Mouse (Mus musculus): ENCODE data around the gene Mrps2.
"Not testable (repeated sequence)": the region's sequence is repeated elsewhere in the genome, so short reads cannot be mapped to it uniquely, and the experiment has no call there.

Gene Mrps2

DNA sequence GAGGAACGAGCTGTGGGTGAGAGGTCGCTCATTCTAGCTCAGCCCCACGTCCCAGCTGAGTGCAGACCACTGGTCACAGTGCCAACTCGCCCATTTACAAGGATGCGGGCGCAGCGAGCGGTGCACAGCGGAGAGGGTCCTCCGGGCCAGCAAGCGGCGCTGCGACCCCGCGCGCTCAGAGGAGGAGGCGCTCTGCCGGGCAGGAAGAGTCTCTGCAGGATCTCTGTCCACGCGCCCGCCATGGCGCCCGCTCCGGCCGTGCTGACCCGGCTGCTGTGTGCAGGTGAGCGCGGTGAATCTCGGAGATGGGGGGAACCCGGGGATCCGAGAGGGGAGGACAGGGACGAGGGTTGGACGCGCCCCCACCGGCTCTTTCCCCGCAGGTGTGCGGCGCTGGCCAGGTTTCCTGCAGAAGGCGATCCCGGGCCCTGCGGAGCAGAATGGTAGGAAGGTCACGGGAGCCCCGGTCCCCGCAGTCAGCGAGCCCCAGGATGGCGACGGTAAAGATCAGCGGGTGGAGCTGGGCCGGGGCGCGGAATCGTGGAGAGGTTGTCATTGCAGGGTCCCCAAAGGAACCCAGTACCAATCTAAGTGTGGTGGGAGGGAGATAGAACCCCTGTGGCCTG is at the start of gene Mrps2:
Gene Mrps2, plus strand, starts transcription at position 207 of the 626 bp plus-strand sequence.
- peak; percentile 90 for DNase-seq

DNA sequence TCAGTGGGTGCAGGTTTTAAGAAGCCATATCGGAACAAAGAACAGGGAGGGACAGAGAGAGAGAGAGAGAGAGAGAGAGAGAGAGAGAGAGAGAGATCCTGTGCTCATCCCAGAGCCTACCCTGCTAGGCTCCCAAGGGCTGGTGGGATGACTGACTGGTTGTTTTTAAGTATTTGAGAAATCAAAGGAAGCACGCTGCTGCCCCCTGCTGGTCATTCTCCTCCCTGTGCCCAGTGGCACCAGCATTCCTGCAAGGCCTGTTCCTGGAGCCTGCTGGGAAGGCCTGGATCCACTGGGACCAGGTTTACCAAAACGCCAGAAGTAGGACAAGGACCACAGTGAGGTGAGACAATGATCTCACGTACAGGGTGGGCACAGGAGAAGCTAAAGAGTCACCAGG is 48.0 kb upstream of the Mrps2 start:
- peak; percentile 92 for DNase-seq

DNA sequence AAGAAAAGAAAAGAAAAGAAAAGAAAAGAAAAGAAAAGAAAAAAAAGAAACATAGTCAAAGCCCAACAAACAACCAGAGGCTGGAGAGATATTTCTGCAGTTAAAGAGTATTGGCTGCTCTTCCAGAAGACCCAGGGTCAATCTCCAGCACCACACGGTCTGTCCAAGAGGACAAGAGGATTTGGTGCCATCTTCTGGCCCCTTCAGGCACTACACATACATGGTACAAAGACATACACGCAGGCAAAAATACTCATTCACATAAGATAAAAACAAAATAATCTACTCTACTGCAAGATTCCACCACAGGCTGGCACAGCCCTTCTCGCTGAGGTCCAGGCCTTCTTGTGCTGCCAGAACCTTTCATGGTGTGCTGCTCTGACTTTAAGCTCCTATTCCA is 44.7 kb upstream of the Mrps2 start:
- no peak for DNase-seq

DNA sequence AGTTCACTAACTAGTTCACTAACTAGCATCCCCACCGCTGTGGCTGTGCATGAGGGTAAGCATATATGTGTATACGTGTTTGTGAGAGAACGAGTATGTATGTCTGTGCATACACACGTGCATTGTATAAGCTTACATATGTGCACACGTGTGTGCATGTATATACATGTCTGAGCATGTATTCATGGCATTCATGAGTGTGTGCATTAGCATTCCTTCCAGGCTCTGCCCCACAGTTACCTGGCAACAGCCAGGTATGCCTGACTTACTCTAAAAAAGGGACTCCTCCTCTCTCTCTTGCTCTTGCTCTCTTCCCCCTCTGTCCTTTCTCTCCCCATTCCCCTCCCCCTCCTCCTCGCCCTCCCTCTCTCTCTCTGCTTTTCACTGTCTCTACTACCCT is 40.6 kb upstream of the Mrps2 start:
- no peak for DNase-seq

DNA sequence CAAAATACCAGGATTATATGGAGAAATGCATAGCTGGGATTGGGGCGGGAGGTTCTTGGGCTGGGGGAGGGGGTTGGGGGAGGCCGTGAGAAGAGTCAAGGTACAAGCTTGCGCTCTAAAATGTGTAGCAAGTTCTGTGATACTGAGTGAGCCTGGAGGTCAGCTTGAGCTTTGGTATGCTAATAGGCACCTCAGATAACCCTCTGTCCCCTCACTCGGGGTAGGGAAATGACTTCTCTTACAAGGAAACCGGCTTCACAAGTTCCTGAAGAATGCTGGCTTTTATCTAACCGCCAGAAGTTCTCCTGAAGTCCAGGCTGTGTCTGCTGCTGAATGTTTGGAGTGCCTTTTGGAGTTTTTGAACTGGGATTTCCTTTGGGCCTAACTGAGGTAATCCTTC is 37.0 kb upstream of the Mrps2 start:
- no peak for DNase-seq

DNA sequence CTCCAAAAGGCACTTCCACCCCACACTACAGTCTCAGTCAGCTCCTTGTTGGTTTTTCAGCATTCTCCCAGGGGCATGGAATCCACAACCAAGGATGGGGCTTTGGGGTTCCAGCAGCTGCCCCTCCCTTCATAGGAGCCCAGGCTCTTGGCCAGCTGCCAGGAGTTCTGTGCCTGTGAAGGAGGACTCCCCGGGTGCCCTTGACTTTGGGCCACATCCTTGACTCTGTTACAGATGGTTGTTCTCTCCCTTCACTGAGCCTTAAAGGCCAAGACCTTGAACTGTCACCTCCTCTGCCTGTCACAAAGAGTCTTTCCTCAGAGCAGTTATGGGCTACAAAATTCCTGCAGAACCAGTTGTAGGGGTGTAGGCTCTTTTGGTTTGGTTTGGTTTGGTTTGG is 35.1 kb upstream of the Mrps2 start:
- DNase-seq = no peak

DNA sequence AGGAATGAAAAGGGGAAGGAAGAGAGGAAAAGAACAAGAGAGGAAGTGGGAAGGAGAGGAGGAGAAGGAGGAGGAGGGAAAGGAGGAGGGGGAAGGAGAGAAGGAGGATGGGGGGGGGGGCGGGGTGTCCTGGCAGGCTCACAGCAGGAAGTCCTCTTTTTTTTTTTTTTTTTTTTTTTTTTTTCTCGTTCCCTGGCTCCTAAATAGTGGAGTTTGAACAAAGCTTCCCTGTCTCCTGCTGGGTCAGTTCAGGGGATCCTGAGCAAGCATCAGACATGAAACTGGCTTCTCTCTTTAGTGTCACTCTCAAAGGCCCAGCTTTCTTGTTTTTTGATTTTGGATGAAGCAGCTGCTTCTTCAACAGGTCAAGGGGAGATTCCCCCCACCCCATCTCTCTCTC is 34.4 kb upstream of the Mrps2 start:
- DNase-seq = no peak

DNA sequence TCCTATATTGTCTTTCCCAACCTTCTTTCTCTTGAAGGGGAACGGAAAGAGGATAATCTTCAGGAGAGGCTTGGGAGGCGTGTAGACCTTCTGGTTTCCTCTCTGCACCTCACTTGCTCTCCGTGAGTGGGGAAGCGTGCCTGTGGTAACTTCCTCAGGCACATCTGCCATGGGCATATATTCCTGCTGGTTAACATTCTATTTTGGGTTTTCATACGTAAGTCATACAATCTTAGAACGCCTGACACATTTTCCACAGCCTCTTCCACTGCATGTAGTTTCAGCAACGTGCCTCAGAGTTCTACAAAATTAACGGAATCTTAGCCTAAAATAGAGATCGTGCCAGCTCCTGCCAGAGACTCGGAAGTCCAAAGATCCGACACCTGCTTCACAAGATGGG is 32.5 kb upstream of the Mrps2 start:
- DNase-seq = no peak

DNA sequence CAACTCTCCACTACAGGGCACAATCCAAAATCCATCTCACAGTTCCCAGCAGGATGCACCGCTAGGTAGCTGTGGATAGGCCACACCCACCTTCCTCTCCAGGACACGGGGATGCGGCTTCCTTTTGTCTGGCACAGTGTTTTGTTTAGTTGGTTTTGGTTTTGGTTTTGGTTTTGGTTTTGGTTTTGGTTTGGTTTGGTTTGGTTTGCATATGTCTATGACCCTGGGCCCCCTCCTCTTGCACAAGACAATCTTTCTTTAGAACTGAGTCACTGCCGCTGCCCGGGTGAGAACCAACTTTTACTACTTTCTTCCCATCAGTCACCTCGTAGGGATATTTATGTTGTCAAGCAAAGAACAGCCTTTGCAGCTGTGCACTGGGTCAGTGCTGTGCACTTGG is 27.0 kb upstream of the Mrps2 start:
- no peak for DNase-seq

DNA sequence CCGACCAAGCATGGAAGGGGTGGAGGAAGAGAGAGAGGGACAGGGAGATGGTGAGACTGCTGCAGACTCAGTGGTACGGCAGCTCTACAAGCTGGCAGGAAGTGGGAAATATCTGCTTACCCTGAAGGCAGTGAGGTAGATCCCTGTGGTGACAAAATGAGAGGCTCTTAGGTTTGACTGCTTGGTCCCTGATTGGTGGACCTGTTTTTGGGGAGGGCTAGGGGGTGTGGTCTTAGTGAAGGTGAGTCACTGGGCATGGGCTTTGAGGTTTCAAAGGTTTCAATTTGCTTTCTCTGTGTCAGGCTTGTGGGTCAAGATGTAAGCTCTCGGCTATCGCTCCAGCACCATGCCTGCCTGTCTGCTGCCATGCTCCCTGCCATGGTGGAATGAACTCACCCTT is 22.8 kb upstream of the Mrps2 start:
- no peak for DNase-seq

DNA sequence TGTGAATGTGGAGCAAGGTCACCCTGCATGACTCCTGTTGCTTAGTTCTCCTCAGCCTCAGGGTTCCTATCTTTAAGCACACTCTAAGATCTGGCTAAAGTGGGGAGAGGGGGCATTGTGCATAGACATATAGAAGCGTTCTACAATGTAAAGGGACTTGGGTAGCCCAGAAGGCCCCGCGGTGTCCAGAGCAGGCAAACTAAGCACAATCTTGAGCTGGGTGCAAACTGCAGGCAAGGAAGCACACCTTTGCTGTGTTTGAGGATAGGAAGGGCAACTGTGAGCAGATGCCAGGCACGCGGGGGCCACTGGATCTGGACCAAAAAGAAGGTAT is 21.7 kb upstream of the Mrps2 start:
- no peak for DNase-seq

DNA sequence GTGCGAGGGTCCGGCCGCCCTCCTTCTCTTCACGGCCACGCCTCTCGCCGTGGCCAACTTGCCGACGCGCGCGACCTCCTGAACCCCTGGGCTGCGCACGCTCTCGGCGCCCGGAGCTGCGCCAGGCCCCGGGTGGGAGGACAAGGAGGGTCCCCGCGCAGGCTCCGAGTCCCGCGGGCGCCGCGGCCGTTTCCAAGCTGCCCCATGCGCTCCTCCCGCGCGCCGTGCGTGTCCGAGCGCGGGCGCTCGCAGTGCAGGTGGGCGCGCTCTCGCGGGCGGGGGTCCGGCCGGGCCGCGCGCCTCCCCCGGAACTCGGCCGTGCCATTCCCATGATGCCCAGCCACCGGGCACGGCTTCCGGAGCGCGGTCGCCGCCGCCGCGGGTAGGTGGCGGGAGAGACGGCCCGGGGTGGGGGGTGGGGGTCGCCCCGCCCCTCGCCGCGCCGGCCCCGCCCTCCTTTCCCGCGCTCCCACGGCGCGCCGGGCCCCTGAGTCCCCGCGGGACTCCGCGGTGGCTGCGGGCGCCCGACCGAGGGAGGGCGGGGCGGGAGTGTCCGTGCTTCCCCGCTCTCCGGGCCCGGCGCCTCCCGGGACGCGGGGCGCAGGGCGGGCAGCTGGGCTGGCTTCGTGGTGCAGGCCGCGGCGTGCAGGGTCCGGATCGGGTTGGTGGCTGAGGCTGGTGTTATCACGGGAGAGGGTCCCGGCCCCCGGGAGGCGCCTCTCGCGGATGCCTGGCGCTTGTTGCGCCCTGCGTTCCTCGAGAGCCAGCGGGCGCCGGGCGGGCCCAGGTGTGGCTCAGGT is 21.2 kb upstream of the Mrps2 start, which contains the start of gene Ppp1r26:
Gene Ppp1r26, plus strand, starts transcription at position 286 of the 800 bp plus-strand sequence.
- DNase-seq = peak; percentile 61

DNA sequence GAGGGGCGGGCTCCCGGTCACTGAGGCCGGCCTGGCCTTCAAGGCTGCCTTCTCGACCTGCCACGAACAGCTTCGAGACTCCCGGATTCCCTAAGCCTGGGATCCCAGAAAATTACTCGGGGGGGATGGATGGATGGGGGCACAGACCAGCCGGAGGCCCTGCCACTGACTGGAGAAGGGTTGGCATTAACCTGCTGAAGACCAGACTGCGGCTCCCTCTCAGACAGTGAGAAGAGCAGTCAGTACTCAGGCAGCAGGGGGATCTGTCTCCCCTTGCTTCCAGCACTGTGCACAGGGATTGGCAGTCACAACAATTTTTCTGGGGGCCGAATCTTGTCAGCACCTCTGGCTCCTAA is 20.6 kb upstream of the Mrps2 start:
- no peak for DNase-seq

DNA sequence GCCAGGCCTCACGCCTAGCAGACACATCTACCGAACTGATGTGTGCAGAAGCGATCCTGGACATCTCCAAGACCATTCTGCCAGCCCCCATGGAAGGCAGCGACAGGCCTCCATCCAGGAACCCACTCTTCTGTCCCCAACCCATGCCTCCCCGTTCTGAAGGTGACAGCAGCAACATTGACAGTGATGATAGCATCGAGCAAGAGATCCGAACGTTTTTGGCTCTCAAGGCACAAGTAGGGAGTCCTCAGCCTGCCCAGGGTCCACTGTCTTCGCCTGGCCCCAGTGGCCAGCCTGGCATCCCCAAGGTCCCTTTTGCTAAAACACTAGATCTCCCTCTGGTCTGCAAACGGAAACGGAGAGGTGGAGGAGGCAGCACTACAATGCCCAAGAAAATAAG is 16.2 kb upstream of the Mrps2 start:
- DNase-seq = no peak

DNA sequence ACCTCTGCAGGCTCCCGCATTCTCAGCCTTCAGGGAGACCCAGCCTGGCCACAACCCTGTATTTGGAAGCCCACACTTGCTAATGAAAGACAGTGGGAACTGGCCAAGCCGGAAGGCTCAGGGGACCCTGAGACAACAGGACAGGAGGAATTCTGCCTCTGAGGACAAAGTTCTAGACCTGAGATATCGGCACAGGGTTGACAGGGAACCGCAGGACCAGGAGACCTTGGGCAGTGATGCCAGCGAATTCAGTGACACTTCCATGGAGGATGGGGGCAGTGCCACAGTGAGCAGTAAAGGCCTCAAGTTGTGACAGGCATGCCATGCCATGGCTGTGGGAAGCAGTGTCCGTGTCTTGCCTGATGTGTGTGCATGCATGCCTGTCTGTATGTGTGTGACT is 14.3 kb upstream of the Mrps2 start:
- DNase-seq = no peak

DNA sequence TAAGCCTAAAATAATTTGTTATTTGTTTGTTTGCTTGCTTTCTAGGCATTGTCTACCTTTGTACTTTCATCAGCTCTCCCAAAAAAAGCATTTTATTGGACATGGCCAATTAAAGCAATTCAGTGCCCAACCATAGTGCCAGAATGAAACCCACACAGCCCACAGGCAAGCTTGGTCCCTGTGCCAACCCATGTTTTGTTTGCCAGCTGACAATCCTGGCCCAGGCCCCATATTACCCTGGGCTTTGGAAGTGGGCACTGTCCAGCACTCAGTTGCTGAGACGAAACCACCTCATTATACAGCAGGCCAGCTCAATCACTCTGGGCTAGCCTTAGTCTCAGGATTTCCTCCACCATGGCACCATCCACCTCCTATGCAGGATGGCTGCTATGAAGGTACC is 11.2 kb upstream of the Mrps2 start:
- DNase-seq = no peak

DNA sequence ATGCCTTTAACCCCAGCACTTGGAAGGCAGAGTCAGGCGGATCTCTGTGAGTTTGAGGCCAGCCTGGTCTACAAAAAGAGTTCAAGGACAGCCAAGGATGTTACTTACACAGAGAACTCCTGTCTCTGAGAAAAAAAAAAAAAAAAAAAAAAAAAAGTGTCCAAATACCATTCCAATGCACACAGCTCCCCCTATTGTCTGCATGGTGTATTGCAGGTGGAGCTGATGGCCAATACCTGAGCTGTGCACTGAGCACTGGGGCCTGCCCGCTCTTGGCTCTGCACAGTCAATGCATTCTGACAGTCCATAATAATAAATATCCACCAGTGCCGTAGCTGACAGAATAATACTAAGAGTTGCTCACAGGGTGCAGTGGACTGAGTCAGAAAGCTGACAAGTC is 3.9 kb upstream of the Mrps2 start:
- peak; percentile 67 for DNase-seq

DNA sequence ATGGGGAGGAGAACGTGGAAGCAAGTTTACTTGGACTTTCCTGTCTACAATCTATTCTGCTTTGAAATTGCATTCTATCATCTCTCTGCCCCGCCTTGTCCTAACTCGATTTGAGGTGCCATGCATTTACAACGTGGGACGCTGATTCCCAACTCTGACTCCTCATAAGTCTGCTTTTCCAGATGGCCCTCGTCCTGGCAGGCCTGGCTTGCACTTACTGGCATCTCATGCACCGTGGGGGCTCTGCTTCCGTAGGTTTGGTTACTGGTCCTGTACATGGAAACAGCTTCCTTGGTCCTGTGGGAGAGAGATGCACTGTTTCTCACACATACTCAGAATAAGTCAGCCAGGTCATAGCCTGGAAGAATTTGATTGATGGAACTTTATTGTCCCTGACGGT is 2.9 kb upstream of the Mrps2 start:
- DNase-seq = no peak

DNA sequence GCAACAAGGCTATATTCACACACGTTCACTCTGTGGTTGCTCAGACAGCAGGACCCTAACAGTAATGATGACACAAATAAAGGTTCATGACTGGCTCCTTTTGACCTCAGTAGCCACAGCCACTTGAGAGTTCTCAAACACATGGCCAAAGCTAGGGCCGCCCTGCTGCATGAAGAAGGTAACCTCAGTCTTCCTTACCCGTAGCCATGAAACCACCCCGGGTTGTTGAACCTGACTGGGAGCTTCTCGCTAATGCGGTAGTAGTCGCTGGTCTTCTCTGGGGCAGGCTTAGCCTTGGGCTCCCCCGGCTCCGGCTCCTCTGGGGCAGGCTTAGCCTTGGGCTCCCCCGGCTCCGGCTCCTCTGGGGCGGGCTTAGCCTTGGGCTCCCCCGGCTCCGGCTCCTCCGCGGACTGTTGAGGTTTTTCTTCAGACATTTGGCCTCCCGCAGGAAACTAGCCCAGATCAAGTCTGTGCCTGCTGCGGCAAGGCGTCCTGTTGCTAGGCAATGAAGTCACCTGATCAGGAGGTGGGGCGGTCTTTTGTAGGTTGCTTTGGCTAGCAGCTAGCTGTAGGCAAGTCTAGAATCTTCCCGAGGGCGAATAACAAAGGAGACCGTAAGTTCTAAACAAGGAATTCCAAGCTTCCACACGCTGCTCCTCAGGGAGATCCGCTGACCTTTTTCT is 1.9 kb upstream of the Mrps2 start, which contains the start of gene 1700007K13Rik:
Gene 1700007K13Rik, minus strand, starts transcription at position 497 of the 683 bp plus-strand sequence.
- peak; percentile 79 for DNase-seq

DNA sequence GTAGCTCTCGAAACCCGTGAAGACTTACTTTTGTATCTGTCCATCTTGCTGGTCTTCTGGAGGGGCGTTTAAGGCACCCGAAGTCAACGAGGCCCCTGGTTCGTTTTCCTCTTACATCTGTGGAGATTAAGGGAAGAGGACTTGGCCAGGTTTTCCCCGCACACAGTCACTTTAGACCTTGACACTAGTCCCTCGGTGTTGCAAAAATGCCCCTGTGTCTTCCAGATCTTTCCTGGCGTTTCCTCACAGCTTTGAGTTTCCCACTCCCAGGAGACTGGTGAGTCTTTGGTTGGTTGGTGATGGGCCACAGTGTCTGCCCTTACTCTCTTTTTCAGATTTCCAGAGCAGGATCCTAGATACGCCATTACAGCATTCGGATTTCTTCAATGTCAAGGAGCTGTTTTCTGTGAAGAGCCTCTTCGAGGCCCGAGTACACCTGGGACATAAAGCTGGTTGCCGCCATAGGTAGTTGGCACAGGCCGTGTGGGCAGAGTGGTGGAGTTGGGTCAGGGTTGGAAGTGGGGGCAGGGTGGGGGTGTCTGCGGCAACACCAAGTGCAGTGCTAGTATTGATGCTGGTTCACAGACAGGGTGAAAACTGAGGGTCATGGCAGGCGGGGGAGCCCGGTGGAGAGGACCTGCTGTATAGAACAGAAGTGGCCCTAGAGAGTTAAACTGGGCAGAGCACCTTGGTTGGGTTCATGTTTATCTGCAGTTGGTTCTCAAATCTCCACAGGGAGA is 790 bp downstream of the Mrps2 start:
- DNase-seq = no peak

DNA sequence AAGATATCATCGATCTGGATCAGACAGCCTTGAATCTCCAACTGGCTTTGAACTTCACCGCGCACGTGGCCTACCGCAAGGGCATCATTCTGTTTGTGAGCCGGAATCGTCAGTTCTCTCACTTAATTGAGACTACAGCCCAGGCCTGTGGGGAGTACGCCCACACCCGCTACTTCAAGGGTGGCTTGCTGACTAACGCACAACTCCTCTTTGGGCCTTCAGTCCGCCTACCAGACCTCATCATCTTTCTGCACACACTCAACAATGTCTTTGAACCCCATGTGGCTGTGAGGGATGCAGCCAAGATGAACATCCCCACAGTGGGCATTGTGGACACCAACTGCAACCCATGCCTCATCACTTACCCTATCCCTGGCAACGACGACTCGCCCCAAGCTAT is 1.6 kb downstream of the Mrps2 start:
- DNase-seq = no peak

DNA sequence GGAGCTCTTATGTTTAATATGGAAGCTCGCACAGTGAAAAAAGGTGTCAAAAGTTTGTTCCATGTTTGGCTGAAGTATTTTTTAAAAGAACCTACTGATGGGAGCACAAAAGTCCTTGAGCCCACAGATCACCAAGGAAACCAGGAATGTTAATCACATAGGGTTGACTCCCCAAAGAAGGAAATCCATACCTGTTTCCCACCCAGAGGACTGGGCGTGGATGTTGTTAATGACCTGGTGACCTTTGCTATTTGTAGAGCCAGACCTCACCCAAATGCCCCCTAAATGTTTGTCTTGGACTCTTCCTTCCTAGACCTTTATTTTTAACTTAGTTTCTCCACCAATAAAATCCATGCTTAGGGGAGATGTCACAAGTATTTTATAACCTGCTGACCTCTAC is 2.7 kb downstream of the Mrps2 start:
- no peak for DNase-seq

DNA sequence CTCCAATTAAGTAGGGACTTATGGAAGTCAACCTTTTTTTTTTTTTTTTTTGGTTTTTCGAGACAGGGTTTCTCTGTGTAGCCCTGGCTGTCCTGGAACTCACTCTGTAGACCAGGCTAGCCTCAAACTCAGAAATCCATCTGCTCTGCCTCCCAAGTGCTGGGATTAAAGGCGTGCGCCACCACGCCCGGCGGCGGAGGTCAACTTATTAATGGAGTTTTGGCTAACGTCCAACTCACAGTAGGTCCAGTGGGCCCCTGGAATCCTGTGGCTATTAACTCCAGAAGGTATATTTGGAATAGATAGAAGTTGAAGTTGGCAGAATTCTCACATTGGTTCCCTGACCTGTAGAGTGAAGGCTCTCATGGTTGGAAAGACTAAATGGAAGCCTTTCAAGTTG is 4.1 kb downstream of the Mrps2 start:
- DNase-seq = not testable (repeated sequence)

DNA sequence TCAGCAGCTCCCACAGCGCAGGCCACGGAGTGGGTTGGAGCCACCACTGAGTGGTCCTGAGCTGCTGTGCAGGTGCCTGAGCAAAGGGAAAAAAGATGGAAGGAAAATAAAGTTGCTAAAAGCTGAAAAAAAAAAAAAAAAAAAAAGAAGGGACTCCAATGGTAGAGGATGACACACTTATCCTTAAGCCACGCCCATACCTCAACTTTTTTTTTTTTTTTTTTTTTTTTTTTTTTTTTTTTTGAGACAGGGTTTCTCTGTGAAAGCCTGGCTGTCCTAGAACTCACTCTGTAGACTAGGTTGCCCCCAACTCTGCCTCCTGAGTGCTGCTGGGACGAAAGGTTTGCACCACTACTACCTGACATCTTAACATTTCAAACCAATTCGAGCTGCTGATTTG is 10.1 kb downstream of the Mrps2 start:
- DNase-seq = not testable (repeated sequence)
